Mouse (Mus musculus) T-helper 2 cell (primary cell): ENCODE results near the gene Cyp4x1.
"Not testable (repeated sequence)": the region's sequence is repeated elsewhere in the genome, so short reads cannot be mapped to it uniquely, and the experiment has no call there.

ENCODE experiments used
- in situ Hi-C: fragments of 300-600 bp; cut with MboI, MseI; formaldehyde crosslinking; loops from one replicate; pipeline ENCODE4 v1.15.1; 2025; ENCODE audit warnings: high pct_unique_total_duplicates

Gene Cyp4x1

DNA sequence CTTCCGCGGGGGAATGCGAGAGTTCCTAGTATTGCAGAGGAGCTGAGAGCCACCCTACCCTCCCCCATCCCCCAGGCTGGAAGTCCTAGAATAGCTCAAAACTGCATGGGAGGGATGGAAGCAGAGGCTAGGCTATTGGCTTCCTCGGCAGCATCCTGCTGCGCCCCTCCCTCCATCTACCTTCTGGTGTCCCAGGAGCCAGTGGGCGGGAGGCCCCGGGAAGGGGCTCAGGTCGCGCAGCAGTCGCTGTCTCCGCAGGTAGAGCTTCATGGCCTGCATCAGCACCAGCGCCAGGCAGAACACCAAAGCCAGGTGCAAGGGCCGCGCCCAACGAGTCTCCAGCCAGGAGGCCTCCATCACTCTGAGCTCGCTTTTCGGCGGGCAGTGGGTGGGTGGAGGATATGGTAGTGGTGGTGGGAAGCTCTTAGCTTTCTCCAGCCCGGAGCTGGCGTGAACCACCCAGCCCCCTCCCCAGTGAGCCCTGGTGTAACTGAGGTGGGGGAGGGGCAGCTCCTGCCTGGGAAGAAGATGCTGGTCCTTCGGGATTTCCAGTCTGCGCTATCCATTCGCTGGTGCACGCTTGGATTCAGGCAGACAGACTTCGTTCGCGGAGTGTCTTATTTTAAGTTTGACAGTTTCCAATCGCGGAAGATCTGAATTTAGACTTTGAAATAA is at the start of gene Cyp4x1:
TSS of gene Cyp4x1 (minus strand) at position 661 of the 675 bp plus-strand sequence.
- in situ Hi-C loops, result no loop called here

GRCm38 (mm10) chr4:115176201-115176600 is 42.1 kb upstream of the Cyp4x1 start:
- in situ Hi-C loops, result loop anchor here (5.0 kb wide), 1 partner anchor 39 kb away; no protein-coding TSS in a partner anchor

GRCm38 (mm10) chr4:115174694-115175353 is 40.7 kb upstream of the Cyp4x1 start:
- in situ Hi-C loops, result loop anchor here (5.0 kb wide), 1 partner anchor 38 kb away; no protein-coding TSS in a partner anchor

GRCm38 (mm10) chr4:115158963-115159362 is 24.9 kb upstream of the Cyp4x1 start:
- in situ Hi-C loops, result not testable (repeated sequence)

GRCm38 (mm10) chr4:115154723-115155122 is 20.6 kb upstream of the Cyp4x1 start:
- in situ Hi-C loops, result no loop called here

GRCm38 (mm10) chr4:115134296-115134630 is 182 bp upstream of the Cyp4x1 start:
- in situ Hi-C loops, result no loop called here

- in situ Hi-C loops, result no loop called here
Measured at GRCm38 (mm10) chr4:115133085-115133484, 996 bp downstream of the Cyp4x1 start.

GRCm38 (mm10) chr4:115124713-115125112 is 9.4 kb downstream of the Cyp4x1 start:
- in situ Hi-C loops, result loop anchor here (25.0 kb wide), 2 partner anchors 437 to 588 kb away; no protein-coding TSS in a partner anchor

GRCm38 (mm10) chr4:115123507-115123906 is 10.6 kb downstream of the Cyp4x1 start:
- in situ Hi-C loops, result loop anchor here (25.0 kb wide), 2 partner anchors 436 to 589 kb away; no protein-coding TSS in a partner anchor

- in situ Hi-C loops, result loop anchor here (25.0 kb wide), 2 partner anchors 434 to 591 kb away; no protein-coding TSS in a partner anchor
Measured at GRCm38 (mm10) chr4:115121608-115122007, 12.5 kb downstream of the Cyp4x1 start.

DNA sequence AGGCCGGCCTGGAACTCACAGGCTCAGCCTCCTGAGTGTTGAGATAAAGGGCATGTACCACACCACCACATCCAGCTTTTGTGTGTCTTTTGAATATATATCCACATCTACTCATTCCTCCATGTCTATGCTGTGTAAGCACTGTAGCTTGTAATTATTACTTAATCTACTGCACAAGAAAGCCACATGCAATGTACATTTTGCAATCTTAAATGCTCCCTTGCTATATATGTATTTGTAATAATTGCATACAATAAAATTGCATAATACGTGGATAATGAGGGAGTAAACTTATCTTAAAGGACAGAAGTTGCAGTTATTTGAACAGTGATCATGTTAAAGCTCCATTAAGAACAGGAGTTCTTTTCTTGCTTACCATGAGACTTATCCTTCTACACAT is 12.9 kb downstream of the Cyp4x1 start:
- in situ Hi-C loops, result loop anchor here (25.0 kb wide), 2 partner anchors 434 to 591 kb away; no protein-coding TSS in a partner anchor

DNA sequence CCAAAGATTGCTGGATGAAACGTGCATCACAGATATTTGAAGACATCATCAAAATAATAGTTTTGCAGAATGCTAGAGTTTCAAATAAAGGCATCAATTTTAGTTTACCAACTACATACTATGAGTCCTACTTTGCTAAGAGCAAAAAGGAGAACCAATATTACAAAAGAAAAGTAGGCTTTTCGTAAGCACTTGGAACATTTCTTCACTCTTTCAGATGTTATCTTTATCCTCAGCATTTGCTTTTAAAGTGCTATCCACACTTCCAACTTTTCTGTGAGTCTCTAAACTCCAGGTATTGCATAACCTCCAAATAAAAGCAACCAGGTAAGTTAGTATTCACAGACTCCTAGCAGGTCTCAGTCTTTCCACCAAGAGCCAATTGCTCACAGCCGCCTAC is 14.4 kb downstream of the Cyp4x1 start:
- in situ Hi-C loops, result loop anchor here (25.0 kb wide), 2 partner anchors 432 to 593 kb away; no protein-coding TSS in a partner anchor

DNA sequence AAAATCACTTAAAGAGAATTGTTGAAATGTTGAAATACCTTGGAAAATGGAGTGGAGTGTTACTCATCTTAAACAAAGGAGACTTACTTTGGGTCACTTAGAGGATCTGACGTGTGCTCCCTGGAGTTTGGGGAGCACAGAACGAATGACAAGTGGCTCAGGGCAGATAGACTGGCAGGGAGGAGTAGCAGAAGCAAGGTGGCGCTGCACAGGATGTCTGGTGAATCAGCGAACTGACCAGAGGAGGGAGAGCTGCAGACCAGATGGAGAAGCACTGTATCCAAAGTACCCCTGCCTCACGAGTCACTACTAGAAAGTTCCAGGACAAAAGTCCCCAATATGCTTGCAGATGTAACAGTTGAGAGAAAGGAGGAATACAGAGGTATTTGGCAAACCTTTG is 20.8 kb downstream of the Cyp4x1 start:
- in situ Hi-C loops, result loop anchor here (25.0 kb wide), 2 partner anchors 426 to 599 kb away; no protein-coding TSS in a partner anchor

DNA sequence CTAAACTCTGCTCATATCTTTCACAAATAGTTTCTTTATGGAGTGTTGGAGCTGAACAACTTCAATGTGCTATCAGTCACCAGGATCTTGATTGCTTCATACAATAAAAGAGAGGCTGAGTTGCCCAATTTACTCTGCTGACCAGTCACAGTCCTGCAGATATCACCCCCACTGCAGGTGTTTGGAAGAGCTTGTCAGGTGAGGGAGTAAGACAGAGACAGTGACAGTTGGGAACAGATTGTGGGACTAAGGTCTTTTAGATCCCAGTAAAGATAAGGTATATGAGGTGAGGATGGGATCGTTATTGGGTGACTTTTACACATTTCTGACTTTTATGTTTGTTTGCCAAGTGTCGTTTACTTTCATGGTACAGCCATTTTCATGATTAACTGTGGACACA is 22.9 kb downstream of the Cyp4x1 start:
- in situ Hi-C loops, result loop anchor here (25.0 kb wide), 2 partner anchors 424 to 601 kb away; no protein-coding TSS in a partner anchor

DNA sequence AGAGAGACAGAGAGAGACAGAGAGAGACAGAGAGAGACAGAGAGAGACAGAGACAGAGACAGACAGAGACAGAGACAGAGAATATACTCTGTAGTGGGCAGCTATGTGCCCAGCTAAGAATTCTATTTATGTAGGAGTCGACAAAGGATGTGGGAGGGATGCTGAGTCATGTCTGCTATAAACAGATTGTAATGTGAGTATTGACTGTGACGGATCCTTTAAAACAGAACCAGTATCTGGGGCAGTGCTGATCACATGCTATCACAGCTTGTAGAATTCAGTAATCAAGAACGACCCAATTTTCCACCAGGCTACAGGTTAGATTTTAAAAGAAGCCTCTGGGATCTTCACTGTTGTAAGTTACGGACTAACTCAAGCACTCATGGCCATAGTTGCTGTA is 30.6 kb downstream of the Cyp4x1 start:
- in situ Hi-C loops, result loop anchor here (25.0 kb wide), 2 partner anchors 416 to 609 kb away; no protein-coding TSS in a partner anchor

DNA sequence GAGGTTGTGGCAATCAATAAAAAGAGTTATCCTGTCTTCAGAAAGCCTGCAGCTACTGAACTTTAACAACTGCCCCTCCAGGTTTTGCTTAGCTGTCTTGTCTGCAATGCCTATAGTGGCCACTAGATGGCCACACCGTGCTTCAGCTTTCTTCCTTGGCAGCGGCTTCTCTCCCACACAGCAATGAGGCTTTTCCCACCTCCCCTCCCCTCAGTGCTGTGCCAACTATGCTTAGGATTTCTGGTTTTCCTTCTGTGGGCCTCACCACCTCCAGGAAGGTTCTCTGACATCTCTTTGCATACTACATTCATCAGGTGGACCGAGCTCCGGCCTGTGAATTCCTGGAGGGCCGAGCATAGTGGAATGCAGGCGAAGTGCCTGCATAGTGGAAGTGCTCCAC is 32.4 kb downstream of the Cyp4x1 start:
- in situ Hi-C loops, result loop anchor here (25.0 kb wide), 2 partner anchors 414 to 611 kb away; no protein-coding TSS in a partner anchor

GRCm38 (mm10) chr4:115097146-115097496 is 37.0 kb downstream of the Cyp4x1 start:
- in situ Hi-C loops, result no loop called here

DNA sequence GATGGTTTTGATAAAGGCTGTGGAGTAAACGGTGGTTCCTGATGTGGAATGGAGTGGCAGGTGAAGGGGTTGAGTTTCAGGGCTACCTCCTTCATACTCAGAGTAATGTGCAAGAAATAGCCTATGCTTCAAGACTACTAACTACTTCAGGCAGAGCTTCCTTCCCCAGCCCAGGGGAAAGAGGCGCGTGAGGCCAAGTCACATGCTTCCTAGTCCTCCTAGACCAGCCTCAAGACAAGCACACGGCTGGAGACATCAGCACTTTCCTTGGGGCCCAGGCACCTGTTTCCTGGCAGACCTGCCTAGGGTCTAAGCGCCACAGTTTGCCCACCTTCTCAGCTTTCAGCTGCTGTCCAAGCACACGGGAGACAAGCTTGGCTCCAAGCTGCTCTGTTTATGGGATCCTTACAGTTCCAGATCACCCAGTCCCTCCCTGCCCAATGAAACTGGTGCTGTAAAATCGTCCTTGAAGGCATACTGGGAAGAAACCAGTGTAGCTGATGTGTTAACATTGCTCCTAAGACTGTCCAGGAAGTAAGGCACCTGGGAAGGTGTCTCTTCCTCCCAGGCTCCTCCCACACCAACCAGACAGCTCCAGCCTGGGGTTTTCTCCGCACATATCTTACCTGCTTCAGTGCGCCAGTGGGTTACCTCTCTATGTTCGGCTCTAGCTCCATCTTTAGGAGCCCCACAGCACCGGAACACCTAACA is 37.5 kb downstream of the Cyp4x1 start:
- in situ Hi-C loops, result no loop called here

- in situ Hi-C loops, result no loop called here
Measured at GRCm38 (mm10) chr4:115095671-115096434, 38.2 kb downstream of the Cyp4x1 start.

DNA sequence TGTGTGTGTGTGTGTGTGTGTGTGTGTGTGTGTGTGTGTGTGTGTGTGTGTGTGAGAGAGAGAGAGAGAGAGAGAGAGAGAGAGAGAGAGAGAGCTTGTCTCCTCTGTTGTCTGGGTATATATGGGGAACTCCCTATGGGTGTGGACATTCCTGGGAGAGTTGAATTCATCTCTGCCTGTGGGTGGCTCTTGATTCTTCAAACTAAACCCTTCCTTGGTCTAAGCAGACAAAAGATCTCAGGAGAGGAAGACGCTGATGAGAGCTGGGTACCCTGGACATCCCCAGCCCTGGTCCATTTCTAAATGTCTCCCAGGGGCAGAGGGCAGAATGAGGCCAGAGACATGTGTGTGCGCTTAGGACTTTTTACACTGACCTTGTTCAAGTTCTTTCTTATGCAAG is 40.0 kb downstream of the Cyp4x1 start:
- in situ Hi-C loops, result no loop called here

DNA sequence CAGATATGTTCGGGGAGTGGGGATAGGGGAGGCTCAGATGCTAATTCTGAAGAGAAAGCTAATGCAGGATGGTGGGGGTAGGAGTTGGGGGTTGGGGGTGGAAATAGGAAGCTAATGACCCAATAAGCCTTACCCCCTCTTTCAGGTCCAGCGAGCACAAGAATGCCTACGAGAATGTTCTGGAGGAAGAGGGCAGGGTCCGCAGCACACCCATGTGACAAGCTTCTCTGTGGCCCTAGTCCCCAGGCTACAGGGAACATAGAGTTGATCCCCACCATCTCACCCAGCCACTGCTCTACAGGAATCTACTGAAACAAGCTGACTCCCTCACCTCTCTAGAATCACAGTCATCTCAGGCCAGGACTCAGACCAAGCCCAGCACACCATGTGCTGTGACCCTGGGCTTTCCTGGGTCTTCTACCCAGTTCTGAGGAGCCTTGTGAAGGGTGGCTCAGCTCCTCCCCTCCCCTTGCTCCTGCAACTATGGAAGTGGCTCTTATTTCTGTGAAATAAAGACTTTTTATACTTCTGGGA is 40.7 kb downstream of the Cyp4x1 start:
- in situ Hi-C loops, result no loop called here
